Mouse (Mus musculus): ENCODE data around the gene Ddx39b. TPM values are rescaled to one million over a fixed set of nuclear protein-coding genes. Genes with fewer than 3 reads are reported as not detected.
A peak's percentile ranks its signal among the peaks of the same experiment; 100 is the strongest.

Gene Ddx39b
- total and polyA plus RNA-seq, 3 experiments, result 208 to 411 (median 242) TPM

DNA sequence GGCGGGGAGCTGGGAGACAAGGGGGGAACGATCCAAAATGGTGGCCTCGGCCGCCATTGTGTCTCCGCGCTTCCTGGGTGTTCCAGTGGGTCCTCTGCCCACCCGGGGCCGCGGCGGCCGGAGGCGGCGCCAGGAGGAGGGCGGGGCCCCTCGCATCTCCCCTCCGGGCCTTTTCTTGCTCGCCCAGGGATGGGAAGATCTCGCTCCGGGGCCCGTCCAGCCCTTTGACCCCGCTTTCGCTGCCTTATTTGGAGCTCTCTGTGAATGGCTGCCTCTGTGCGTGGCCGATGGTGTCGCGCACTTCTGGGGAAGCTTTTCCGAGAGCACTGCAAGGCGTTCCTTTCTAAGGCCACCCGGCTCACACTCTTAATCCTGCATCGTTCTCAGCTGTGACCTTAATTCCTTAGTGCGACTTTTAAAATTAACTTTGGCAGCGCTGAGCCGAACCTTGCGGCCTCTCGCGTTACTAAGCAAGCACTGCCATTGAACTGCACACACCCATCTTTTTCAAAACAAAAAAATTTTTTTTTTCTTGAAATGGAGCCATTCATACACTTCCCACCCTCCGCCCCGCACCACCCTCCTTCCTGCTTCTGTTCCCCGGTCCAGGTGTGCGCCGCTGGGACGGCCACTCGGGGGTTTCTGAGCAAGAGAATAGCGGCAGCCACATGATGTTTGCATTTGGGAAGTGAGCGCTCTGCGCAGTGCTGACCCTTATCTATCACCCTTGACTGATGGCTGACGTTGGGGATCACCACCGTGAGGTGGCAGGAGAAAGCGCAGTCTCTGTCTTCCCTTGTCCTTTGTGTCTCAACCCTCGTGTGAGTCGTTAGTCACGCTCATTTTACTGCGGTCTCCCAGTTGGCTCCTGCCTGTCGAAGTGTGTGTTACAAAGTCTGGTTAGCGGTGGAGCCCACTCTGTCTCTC, 732 bp downstream of the Ddx39b start (continued):
- no peak for TF ChIP-seq RAD21 (IDR thresholded peaks at IDR 0.05; ENCODE audit: low read depth, low read length)

DNA sequence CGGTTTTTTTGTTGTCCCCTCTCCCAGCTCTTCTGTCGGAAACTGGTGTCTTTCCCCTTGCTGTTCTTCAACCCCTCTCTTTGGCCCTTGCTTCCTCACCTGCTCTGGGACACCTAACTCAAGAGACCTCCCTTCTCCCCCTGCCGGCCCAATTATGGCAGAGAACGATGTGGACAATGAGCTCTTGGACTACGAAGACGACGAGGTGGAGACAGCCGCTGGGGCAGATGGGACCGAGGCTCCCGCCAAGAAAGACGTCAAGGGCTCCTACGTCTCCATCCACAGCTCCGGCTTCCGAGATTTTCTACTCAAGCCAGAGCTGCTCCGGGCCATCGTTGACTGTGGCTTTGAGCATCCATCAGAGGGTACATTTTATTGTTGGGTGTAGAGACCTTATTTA, 1.5 kb downstream of the Ddx39b start:
- TF ChIP-seq CTCF (conservative IDR thresholded peaks at IDR 0.05 in 1 of 2, IDR thresholded peaks at IDR 0.05 in 1 of 2; ENCODE audit: low read depth in 2 of 2, low read length in 2 of 2) (peak in 1 of 2 experiments; percentile 19; a peak in 2 of 4 replicates), POLR2AphosphoS2 (IDR thresholded peaks at IDR 0.05; ENCODE audit: low read depth, low read length) (0 out of 2 replicates have a peak, but pooled peaks have one; percentile 8), NRF1 (IDR thresholded peaks at IDR 0.05; ENCODE audit: low read depth, low read length) (no peak), MXI1 (IDR thresholded peaks at IDR 0.05; ENCODE audit: low read depth, low read length) (no peak), PAX5 (IDR thresholded peaks at IDR 0.05; ENCODE audit: low read length) (no peak)
- peak overlapping the region; percentile 90 to 92 (median 92) for H3K4me3 ChIP-seq (replicated peaks in 1 of 3; ENCODE audit: low read depth in 2 of 3, low read length in 2 of 3, poor library complexity in 1 of 3)
- peak overlapping the region; percentile 76 for H3K4me2 ChIP-seq (ENCODE audit: insufficient read depth, low read depth, poor library complexity, severe bottlenecking)
- in situ Hi-C loops (cut with MboI; ENCODE audit: low pct_ligation_motif_present, low pct_unique_long_range_greater_than_20kb, low sequenced_read_pairs) (no loop called here), dilution Hi-C loops (cut with MboI; ENCODE audit: extremely low pct_ligation_motif_present, extremely low pct_unique_long_range_greater_than_20kb, low sequenced_read_pairs) (no loop called here)
- no peaks in the 10 kb centered on the region for H3K9me3 ChIP-seq (replicated peaks; ENCODE audit: low read length)
- peaks cover 6 to 45% of the 10 kb centered on the region in 2 experiments for H3K4me1 ChIP-seq (ENCODE audit: control insufficient read depth in 1 of 2, insufficient read depth in 2 of 2)
- peaks cover 6% of the 10 kb centered on the region for H3K27me3 ChIP-seq (replicated peaks)
- no peak for DNase-seq (ENCODE audit: extremely low read depth)
- no peak overlapping the region for H3K27ac ChIP-seq (ENCODE audit: insufficient read depth, low read depth)
- peaks cover 59% of the 10 kb centered on the region for H3K79me2 ChIP-seq (replicated peaks; ENCODE audit: control insufficient read depth, extremely low read depth, insufficient read depth, poor library complexity, severe bottlenecking)
- H3K9ac ChIP-seq (ENCODE audit: insufficient read depth, low read depth), result peak overlapping the region; percentile 99
- H3K36me3 ChIP-seq (replicated peaks in 1 of 2; ENCODE audit: control insufficient read depth in 1 of 2, insufficient read depth in 1 of 2, low read length in 1 of 2), result peaks cover 43 to 56% of the 10 kb centered on the region in 2 experiments

DNA sequence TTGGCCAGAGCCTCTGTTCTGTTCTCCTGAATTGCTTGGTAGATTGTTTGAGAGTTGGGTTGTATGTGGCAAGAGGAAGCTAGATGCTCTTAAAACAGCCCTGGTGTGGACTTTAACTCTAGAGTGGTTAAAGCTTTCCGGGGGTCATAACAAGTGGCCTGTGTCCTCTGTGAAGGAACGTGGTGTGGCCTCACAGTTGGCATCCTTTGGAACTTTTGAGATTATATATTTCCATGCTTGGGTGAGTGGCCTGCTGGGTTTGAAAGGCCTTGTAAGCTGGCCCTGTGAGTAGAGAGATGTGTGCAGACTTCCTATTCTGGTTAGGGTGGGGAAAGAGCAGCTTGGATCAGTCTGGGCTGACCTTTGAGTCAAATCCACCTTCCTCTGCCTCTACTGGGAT, 3.5 kb downstream of the Ddx39b start:
- Histone ChIP-seq H3K79me2 (replicated peaks; ENCODE audit: control insufficient read depth, extremely low read depth, insufficient read depth, poor library complexity, severe bottlenecking) (peaks cover 59% of the 10 kb centered on the region), H3K27ac (ENCODE audit: insufficient read depth, low read depth) (no peak overlapping the region), H3K4me1 (ENCODE audit: control insufficient read depth in 1 of 2, insufficient read depth in 2 of 2) (peaks cover 6 to 41% of the 10 kb centered on the region in 2 experiments), H3K36me3 (replicated peaks in 1 of 2; ENCODE audit: control insufficient read depth in 1 of 2, insufficient read depth in 1 of 2, low read length in 1 of 2) (peaks cover 61 to 72% of the 10 kb centered on the region in 2 experiments), H3K9me3 (replicated peaks; ENCODE audit: low read length) (no peaks in the 10 kb centered on the region), H3K4me3 (replicated peaks in 1 of 3; ENCODE audit: low read depth in 2 of 3, low read length in 2 of 3, poor library complexity in 1 of 3) (peak overlapping the region in 1 of 3 experiments; percentile 92), H3K4me2 (ENCODE audit: insufficient read depth, low read depth, poor library complexity, severe bottlenecking) (peak overlapping the region; percentile 76), H3K9ac (ENCODE audit: insufficient read depth, low read depth) (peak overlapping the region; percentile 99; the same call in 1 of the 2 replicates), H3K27me3 (replicated peaks) (peaks cover 14% of the 10 kb centered on the region)
- dilution Hi-C loops (cut with MboI; ENCODE audit: extremely low pct_ligation_motif_present, extremely low pct_unique_long_range_greater_than_20kb, low sequenced_read_pairs), result no loop called here
- no peak for DNase-seq (ENCODE audit: extremely low read depth)
- TF ChIP-seq CTCF (conservative IDR thresholded peaks at IDR 0.05 in 1 of 2, IDR thresholded peaks at IDR 0.05 in 1 of 2; ENCODE audit: low read depth in 2 of 2, low read length in 2 of 2) (no peak), RCOR1 (conservative IDR thresholded peaks at IDR 0.05; ENCODE audit: low read depth, low read length) (no peak), MAZ (IDR thresholded peaks at IDR 0.05; ENCODE audit: low read depth, low read length) (no peak), SIN3A (IDR thresholded peaks at IDR 0.05; ENCODE audit: low read length) (no peak), JUND (conservative IDR thresholded peaks at IDR 0.05; ENCODE audit: low read depth, low read length) (no peak), NELFE (IDR thresholded peaks at IDR 0.05; ENCODE audit: low read depth, low read length) (no peak), USF1 (IDR thresholded peaks at IDR 0.05; ENCODE audit: low read depth, low read length) (no peak)
- in situ Hi-C loops (cut with MboI; ENCODE audit: low pct_ligation_motif_present, low pct_unique_long_range_greater_than_20kb, low sequenced_read_pairs), result no loop called here

All from CH12.LX (cell line).